Mouse (Mus musculus) forebrain, postnatal 0 days (tissue): ENCODE data around the gene Ralgps1. TPM values are rescaled to one million over a fixed set of nuclear protein-coding genes. Genes with fewer than 3 reads are reported as not detected.

Experiments used
- ATAC-seq: fragments of 200-750 bp; cut with Nextera tagmentation; 2 replicates; pipeline ENCODE4 v1.8.0; 2017; ENCODE audit warnings: mild to moderate bottlenecking, moderate library complexity
- DNase-seq: peaks from one replicate; pipeline ENCODE4 v3.0.0-alpha.2; 2015
- H3K27ac ChIP-seq: fragments of 300-500 bp; sonication (generic); 2 replicates; pipeline ENCODE4 v1.5.1; 2014; ENCODE audit warnings: low read depth, mild to moderate bottlenecking, antibody characterized with exemption, low read length, moderate library complexity, mixed read lengths
- H3K27me3 ChIP-seq: fragments of 300-500 bp; sonication (generic); 2 replicates; pipeline ENCODE4 v1.6.1; 2014; ENCODE audit warnings: mild to moderate bottlenecking, low read length, mixed read lengths; ENCODE audit not compliant: insufficient read depth
- H3K36me3 ChIP-seq: fragments of 300-500 bp; sonication (generic); 2 replicates; pipeline ENCODE4 v1.6.1; 2014; ENCODE audit warnings: mild to moderate bottlenecking, moderate library complexity; ENCODE audit not compliant: insufficient read depth
- H3K4me1 ChIP-seq: fragments of 300-500 bp; sonication (generic); 2 replicates; pipeline ENCODE4 v1.6.1; 2014; ENCODE audit warnings: antibody characterized with exemption; ENCODE audit not compliant: insufficient read depth
- H3K4me2 ChIP-seq: fragments of 300-500 bp; sonication (generic); 2 replicates; pipeline ENCODE4 v1.6.1; 2014; ENCODE audit warnings: low read depth, mild to moderate bottlenecking, moderate library complexity
- H3K4me3 ChIP-seq: fragments of 300-500 bp; sonication (generic); 2 replicates; pipeline ENCODE4 v1.5.1; 2014; ENCODE audit warnings: low read depth, low read length, mixed read lengths
- H3K9ac ChIP-seq: fragments of 300-500 bp; sonication (generic); 2 replicates; pipeline ENCODE4 v1.6.1; 2014; ENCODE audit warnings: mild to moderate bottlenecking
- H3K9me3 ChIP-seq: fragments of 300-500 bp; sonication (generic); 2 replicates; pipeline ENCODE4 v1.6.1; 2016; ENCODE audit warnings: low read length
- CTCF ChIP-seq: sonication (generic); IDR thresholded peaks from 2 replicates; pipeline ENCODE4 v1.5.1; 2016; ENCODE audit warnings: antibody characterized with exemption, control low read depth, low read depth
- WGBS: fragments of 180-500 bp; shearing (Covaris S2); extraction: QIAGEN DNeasy Blood & Tissue Kit; methylation state at CpG from one replicate; pipeline ENCODE4 v1.1.7; 2014; 5-methylcytosine and 5-hydroxymethylcytosine counted together
- polyA plus RNA-seq: library from polyadenylated mRNA; unstranded; fragments of >200 nt; fragmentation: Nextera tagmentation; extraction: Ambion mirVana; gene quantifications from 2 replicates; pipeline ENCODE4 v1.2.1, GENCODE M21; 2015
- total RNA-seq: library from RNA; depleted of rRNA; stranded (reverse); fragments of >200 nt; gene quantifications from 2 replicates; pipeline ENCODE4 v1.2.3, GENCODE M21; 2014

Ralgps1 gene
- total and polyA plus RNA-seq, 2 experiments from 2014 or later, result 24.6 to 66.9 TPM

GRCm38 (mm10) chr2:33146994-33147393 lies 224.3 kb downstream of the Ralgps1 start:
- 93% methylated on average over 4 of the region's 4 CpGs for WGBS

GRCm38 (mm10) chr2:33143292-33143691 lies 228.0 kb downstream of the Ralgps1 start:
- H3K4me1 ChIP-seq, result no peaks in the 10 kb centered on the region
- H3K4me3 ChIP-seq, result no peak overlapping the region
- H3K9ac ChIP-seq, result no peak overlapping the region
- H3K9me3 ChIP-seq, result no peaks in the 10 kb centered on the region
- peaks cover 46% of the 10 kb centered on the region for H3K36me3 ChIP-seq
- WGBS, result 86% methylated on average over 2 of the region's 2 CpGs
- TF ChIP-seq CTCF, result no peak
- H3K27me3 ChIP-seq, result no peaks in the 10 kb centered on the region
- no peak for DNase-seq
- no peak for ATAC-seq
- no peak overlapping the region for H3K4me2 ChIP-seq
- no peak overlapping the region for H3K27ac ChIP-seq

More at GRCm38 (mm10) chr2:33146994-33147393, 224.3 kb downstream of the Ralgps1 start:
- TF ChIP-seq CTCF, result no peak
- Histone ChIP-seq H3K4me3 (no peak overlapping the region), H3K4me2 (no peak overlapping the region), H3K9ac (no peak overlapping the region), H3K36me3 (peaks cover 34% of the 10 kb centered on the region), H3K4me1 (no peaks in the 10 kb centered on the region), H3K9me3 (no peaks in the 10 kb centered on the region), H3K27me3 (no peaks in the 10 kb centered on the region), H3K27ac (no peak overlapping the region)
- DNase-seq, result no peak
- ATAC-seq, result no peak

GRCm38 (mm10) chr2:33138491-33138890 lies 232.8 kb downstream of the Ralgps1 start:
- Histone ChIP-seq H3K9ac (no peak overlapping the region), H3K27ac (no peak overlapping the region), H3K9me3 (no peaks in the 10 kb centered on the region), H3K4me1 (no peaks in the 10 kb centered on the region), H3K4me3 (no peak overlapping the region), H3K4me2 (no peak overlapping the region), H3K27me3 (no peaks in the 10 kb centered on the region), H3K36me3 (peaks cover 35% of the 10 kb centered on the region)
- no peak for TF ChIP-seq CTCF
- DNase-seq (no peak), ATAC-seq (no peak)
- WGBS, result 91% methylated on average over 2 of the region's 2 CpGs

- DNase-seq (no peak), ATAC-seq (no peak)
- WGBS, result 92% methylated on average over 4 of the region's 4 CpGs
- no peak for TF ChIP-seq CTCF
- peaks cover 29% of the 10 kb centered on the region for H3K36me3 ChIP-seq
- no peak overlapping the region for H3K27ac ChIP-seq
- no peak overlapping the region for H3K4me2 ChIP-seq
- no peaks in the 10 kb centered on the region for H3K27me3 ChIP-seq
- no peak overlapping the region for H3K9ac ChIP-seq
- no peaks in the 10 kb centered on the region for H3K9me3 ChIP-seq
- no peaks in the 10 kb centered on the region for H3K4me1 ChIP-seq
- H3K4me3 ChIP-seq, result no peak overlapping the region
These were observed 233.6 kb downstream of the Ralgps1 start for GRCm38 (mm10) chr2:33137731-33138130.

GRCm38 (mm10) chr2:33137244-33137643 lies 234.0 kb downstream of the Ralgps1 start:
- Histone ChIP-seq H3K9me3 (no peaks in the 10 kb centered on the region), H3K4me3 (no peak overlapping the region), H3K27me3 (no peaks in the 10 kb centered on the region), H3K27ac (no peak overlapping the region), H3K9ac (no peak overlapping the region), H3K4me1 (no peaks in the 10 kb centered on the region), H3K4me2 (no peak overlapping the region), H3K36me3 (peaks cover 25% of the 10 kb centered on the region)
- DNase-seq, result no peak
- no peak for ATAC-seq
- no peak for TF ChIP-seq CTCF
- 92% methylated on average over 9 of the region's 9 CpGs for WGBS

- no peaks in the 10 kb centered on the region for H3K27me3 ChIP-seq
- no peaks in the 10 kb centered on the region for H3K4me1 ChIP-seq
- DNase-seq (no peak), ATAC-seq (no peak)
- H3K36me3 ChIP-seq, result peaks cover 24% of the 10 kb centered on the region
- no peaks in the 10 kb centered on the region for H3K9me3 ChIP-seq
- 94% methylated on average over 6 of the region's 6 CpGs for WGBS
- H3K9ac ChIP-seq, result no peak overlapping the region
- no peak overlapping the region for H3K4me3 ChIP-seq
- no peak overlapping the region for H3K4me2 ChIP-seq
- no peak for TF ChIP-seq CTCF
- H3K27ac ChIP-seq, result no peak overlapping the region
These were observed 234.9 kb downstream of the Ralgps1 start for GRCm38 (mm10) chr2:33136366-33136765.

GRCm38 (mm10) chr2:33134766-33135490 lies 236.4 kb downstream of the Ralgps1 start:
- Histone ChIP-seq H3K4me3 (no peak overlapping the region), H3K9me3 (no peaks in the 10 kb centered on the region), H3K9ac (no peak overlapping the region), H3K27me3 (no peaks in the 10 kb centered on the region), H3K36me3 (peaks cover 15% of the 10 kb centered on the region), H3K27ac (no peak overlapping the region), H3K4me2 (no peak overlapping the region), H3K4me1 (no peaks in the 10 kb centered on the region)
- ATAC-seq (no peak), DNase-seq (no peak)
- no peak for TF ChIP-seq CTCF
- WGBS, result 80% methylated on average over 7 of the region's 7 CpGs
